Mouse (Mus musculus) subcutaneous adipose tissue, adult 2 months (tissue): ENCODE results near the gene Tom1l1. TPM values are rescaled to one million over a fixed set of nuclear protein-coding genes. Genes with fewer than 3 reads are reported as not detected.

Experiments used
- polyA plus RNA-seq: library from polyadenylated mRNA; depleted of rRNA; stranded (reverse); fragments of >200 nt; gene quantifications from 2 replicates; pipeline ENCODE4 v1.2.3, GENCODE M21; 2012; ENCODE audit warnings: low replicate concordance; rRNA removed

Tom1l1 gene
- polyA plus RNA-seq, result 4.2 and 5.5 TPM in 2 replicates

DNA sequence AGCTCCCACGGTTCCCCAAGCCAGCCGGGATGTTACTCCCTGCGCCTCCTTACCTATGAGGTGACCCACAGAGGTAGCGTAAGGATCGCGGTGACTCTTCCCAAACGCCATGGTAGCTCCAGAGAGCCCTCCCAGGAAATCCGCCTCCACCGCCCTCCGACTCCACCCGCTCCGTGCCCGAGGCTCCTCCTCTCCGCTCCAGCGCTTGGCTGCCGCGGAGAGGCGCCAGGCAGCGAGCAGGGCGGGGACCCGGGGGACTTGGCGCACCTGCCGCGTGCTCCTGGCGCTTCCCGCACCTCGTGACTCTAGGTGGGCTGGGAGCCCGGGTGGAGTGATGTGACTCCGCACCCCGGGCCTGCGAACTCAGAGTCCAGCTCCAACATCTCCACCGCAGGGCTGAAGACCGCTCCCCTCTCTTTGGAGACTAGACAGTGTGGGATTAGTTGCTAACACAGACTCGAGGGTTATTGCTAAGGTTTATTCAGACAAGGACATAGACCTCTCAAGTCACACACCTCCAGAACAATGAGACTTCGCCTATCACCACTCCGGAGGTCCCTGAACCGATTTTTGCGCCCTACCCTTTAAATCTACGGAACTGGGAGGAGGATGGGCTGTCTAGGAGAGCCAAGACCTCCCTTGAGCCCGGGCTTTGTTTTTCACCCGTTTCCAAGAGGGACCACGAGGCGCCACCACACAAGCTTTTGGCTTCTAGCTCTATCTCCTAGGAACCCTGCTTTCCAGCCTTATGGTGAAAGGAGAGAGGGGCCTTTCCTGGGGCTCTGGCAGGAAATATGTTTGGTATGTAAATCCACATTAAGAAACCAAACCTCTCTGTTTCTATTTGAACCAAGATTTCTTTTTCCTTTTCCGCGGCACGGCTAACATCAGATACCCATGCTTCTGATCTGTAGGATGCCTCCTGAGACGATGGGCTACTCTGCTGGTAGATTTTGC lies at the start of gene Tom1l1:
Gene Tom1l1, minus strand, starts transcription at position 907 of the 957 bp plus-strand sequence.

DNA sequence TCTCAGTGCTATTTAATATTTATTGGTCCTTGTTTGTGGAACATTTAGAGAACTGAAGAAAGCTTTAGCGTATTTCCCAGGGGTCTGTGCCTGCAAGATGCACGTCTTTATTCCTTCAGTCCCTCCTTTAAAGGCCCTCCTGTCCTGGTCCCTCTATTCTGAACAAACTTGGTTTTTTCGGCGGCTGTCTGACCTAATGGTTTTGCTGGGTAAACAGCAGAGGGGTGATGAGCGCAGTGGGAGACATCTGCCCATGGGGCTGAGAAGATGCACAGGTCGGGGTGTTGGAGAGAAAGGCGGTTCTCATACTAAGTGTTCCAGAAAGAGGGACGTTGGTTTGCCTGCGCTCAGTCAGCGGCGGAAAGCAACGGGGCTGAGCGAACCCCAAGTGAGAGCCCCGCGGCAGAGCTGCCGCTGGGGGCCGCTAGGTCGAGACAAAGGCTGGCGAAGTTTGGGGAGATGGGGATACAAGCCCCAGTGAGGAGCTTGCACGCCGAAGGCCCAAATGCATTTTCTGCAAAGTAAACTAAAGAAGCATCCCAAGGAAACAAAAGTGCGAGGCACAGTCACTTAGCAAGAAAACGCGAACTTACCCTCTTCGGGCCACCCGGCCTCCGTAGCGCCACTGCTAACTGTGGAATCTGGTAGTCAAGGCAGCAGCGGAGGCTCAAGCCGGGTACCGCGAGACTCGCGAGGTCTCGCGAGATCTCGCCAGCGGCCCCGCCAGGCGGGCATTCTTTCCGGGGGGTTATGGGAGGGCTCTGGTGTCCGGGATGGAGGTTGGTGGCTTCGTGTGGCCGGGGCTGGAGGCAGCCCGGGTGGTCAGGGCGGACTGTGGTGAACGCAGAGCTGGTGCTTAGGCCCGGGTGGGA lies 50.5 kb downstream of the Tom1l1 start, which contains the start of the genes Stxbp4 and Cox11:
Gene Stxbp4, minus strand, starts transcription at position 645 of the 872 bp plus-strand sequence.
Gene Cox11, plus strand, starts transcription at position 734 of the 872 bp plus-strand sequence.

Other genes starting within 250 kb of the Tom1l1 start
- gene Stxbp4, start 50.3 kb downstream of the Tom1l1 start, polyA plus RNA-seq, result 2.8 and 5.4 TPM in 2 replicates
- 6.8 and 11.7 TPM in 2 replicates for gene Cox11, start 50.2 kb downstream of the Tom1l1 start, polyA plus RNA-seq